Mouse (Mus musculus): ENCODE data around the gene Ehmt2. TPM values are rescaled to one million over a fixed set of nuclear protein-coding genes. Genes with fewer than 3 reads are reported as not detected.

The Ehmt2 gene
- total RNA-seq (2014; fragmentation: Nextera tagmentation) (78.2 and 87.0 TPM in 2 replicates), total RNA-seq (2017) (90.9 and 120 TPM in 2 replicates)

DNA sequence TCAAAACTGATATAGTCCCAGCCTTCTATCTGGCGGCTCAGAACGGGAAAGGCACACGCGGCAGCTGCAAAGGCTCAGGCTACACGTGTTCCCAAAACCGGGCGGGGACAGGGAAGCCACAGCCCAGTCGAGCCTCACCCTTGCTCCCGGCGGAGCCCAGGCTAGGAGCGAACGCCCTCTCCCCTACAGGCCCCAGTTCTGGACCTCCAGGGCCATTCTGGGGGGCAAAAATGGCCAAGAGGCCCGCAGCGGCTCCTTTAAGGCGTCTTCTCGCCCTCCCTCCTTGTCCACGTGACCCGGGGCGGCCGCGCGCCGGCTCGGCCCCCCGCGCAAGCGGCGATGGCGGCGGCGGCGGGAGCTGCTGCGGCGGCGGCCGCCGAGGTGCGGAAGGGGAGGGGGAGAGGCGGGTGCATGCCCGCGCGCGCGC is at the start of gene Ehmt2, which contains the start of gene C2:
TSS of gene Ehmt2 (plus strand) at position 310 of the 427 bp plus-strand sequence.
TSS of gene C2 (minus strand) at position 106 of the 427 bp plus-strand sequence.
- ATAC-seq (replicated peaks; ENCODE audit: poor library complexity, severe bottlenecking) = peak; percentile 16; the same call in 1 of the 2 replicates

DNA sequence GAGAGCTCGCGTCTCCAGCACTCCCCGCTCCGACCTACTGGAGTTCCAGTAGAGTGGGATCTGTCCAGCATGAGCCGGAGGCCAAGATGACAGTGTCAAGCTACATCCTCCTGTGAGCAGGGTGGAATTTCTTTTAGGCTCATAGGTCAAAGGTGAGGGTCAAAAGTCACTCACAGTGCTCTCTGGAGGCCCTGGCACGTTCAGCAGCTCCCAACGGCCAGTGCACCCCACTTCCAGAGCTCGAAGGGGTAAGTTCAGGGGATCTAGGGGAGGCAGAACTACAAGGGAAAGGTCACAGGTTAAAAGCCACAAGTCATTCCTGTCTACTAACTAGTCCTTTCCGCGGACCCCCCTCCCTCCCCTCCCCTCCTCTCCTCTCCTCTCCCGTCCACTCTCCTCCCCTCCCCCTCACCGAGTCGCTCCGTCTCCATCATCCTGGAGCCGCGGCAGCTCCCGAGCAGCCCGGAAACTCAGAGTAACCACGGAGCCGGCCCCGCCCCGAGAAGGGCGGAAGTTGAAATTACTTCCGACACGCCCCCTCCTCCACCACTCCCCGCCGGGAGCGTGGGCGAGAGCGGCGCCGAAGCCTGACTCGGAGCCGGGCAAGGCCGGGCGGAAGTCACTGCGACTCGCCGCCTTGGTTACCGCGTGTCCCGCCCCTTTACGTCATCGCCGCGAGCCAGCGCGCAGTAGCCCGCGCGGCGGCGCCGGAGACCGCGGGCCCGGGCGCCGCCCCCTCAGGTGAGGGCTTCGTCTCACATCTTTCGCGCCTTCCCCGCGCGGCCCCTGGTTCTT is 48.4 kb upstream of the Ehmt2 start, which contains the start of the genes Skiv2l and Nelfe:
TSS of gene Skiv2l (minus strand) at position 489 of the 795 bp plus-strand sequence.
TSS of gene Nelfe (plus strand) at position 670 of the 795 bp plus-strand sequence.
- peak; percentile 98 for ATAC-seq (replicated peaks; ENCODE audit: poor library complexity, severe bottlenecking)

- ATAC-seq (replicated peaks; ENCODE audit: poor library complexity, severe bottlenecking) = no peak
Measured at GRCm38 (mm10) chr17:34850517-34851125, 47.6 kb upstream of the Ehmt2 start.

DNA sequence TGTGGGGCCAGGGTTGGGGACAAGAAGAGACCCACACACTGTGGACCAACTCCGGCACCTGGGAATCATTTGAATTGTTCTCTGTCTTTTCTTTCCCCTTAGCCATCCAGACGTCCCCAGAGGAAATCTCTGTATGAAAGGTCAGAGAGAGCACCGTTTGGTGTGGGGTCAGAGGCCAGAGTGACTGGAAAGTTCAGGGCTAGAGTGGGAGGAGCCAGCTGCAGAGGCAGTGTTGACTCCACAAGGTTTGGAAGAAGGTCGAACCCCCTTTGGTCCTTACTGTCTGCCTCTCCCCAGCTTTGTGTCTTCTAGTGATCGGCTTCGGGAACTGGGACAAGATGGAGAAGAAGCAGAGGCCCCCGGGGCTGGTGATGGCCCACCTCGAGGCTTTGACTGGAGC is 44.8 kb upstream of the Ehmt2 start:
- no peak for ATAC-seq (replicated peaks; ENCODE audit: poor library complexity, severe bottlenecking)

DNA sequence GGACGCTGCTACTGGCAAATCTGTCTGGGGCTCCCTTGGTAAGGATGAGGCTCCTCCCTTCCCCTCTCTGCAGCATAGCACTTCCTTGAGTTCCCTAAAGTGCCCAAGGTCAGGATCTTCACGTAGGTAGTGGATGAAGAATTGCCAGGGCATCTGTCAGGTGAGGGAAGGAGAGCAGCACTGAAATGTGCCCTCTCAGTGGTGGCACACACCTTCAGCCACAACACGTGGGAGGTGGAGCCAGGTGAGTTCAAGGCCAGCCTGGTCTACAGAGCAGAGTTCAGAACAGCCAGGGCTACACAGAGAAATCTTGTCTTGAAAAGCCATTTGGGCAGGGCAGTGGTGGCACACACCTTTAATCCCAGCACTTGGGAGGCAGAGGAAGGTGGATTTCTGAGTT is 43.5 kb upstream of the Ehmt2 start:
- no peak for ATAC-seq (replicated peaks; ENCODE audit: poor library complexity, severe bottlenecking)

DNA sequence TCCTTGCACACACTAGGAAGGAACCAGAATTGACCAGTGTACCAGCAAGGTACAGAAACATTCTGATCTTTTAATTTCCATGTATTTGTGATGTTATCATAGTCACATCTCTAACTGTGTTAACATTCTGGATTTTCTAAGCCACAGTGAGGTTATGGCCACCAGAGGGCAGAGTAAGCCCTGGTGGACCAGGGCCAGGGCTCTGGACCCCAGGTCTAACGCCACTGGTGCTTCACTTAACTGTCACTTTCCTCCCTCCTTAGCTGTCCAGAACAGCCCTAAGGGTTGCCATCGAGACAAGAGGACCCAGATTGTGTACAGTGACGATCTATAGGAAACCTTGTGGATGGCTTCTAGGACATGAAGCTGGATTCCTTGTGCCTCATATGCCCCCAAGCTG is 42.4 kb upstream of the Ehmt2 start:
- ATAC-seq (replicated peaks; ENCODE audit: poor library complexity, severe bottlenecking) = peak; percentile 45

GRCm38 (mm10) chr17:34858670-34859069 is 39.6 kb upstream of the Ehmt2 start:
- ATAC-seq (replicated peaks; ENCODE audit: poor library complexity, severe bottlenecking) = peak; percentile 50

DNA sequence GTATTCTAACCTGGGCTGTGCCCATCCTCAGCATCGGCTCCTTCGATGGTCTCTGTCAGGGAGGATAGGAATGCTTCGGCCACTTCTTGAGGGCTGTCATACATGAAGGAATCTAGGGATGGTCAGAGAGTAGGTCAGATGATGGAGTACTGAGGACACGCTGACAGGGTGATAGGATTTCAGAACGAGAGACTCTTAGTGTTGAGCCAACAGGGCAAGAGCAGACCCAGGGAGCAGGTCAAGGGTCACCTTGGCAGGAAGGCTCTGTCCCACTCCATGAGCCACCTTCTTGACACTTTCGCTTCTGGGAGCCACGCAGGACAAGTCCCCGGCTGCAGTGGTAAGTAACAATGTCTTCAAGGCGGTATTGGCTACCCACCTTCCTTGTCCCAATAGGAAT is 37.8 kb upstream of the Ehmt2 start:
- no peak for ATAC-seq (replicated peaks; ENCODE audit: poor library complexity, severe bottlenecking)

GRCm38 (mm10) chr17:34861704-34862415 is 36.4 kb upstream of the Ehmt2 start:
- ATAC-seq (replicated peaks; ENCODE audit: poor library complexity, severe bottlenecking) = 0 out of 2 replicates have a peak, but pooled peaks have one; percentile 8

- ATAC-seq (replicated peaks; ENCODE audit: poor library complexity, severe bottlenecking) = no peak
Measured at GRCm38 (mm10) chr17:34862416-34863081, 35.7 kb upstream of the Ehmt2 start, which contains the start of gene Cfb. Gene Cfb (minus strand): TSS chr17:34862518.

DNA sequence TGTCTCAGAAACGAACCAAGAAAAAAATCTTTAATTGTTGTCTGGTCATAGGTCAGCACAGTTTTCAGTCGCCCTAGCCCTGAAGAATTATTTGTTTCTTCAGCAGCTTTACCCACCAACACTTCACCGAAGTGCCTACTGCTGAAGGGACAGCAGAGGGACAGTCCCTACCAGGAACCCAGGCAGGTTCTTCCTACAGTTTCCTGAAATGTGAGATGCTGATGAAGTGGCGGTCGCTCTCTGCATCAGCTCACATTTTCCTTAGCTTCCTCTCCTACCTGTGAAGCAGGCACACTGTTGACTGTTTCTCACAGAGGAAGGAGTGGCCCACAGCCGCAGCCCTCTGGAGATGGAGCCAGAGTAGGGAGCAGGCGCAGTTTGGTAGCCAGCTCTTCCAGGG is 32.3 kb upstream of the Ehmt2 start:
- no peak for ATAC-seq (replicated peaks; ENCODE audit: poor library complexity, severe bottlenecking)

- ATAC-seq (replicated peaks; ENCODE audit: poor library complexity, severe bottlenecking) = no peak
Measured at GRCm38 (mm10) chr17:34874321-34874720, 23.9 kb upstream of the Ehmt2 start.

DNA sequence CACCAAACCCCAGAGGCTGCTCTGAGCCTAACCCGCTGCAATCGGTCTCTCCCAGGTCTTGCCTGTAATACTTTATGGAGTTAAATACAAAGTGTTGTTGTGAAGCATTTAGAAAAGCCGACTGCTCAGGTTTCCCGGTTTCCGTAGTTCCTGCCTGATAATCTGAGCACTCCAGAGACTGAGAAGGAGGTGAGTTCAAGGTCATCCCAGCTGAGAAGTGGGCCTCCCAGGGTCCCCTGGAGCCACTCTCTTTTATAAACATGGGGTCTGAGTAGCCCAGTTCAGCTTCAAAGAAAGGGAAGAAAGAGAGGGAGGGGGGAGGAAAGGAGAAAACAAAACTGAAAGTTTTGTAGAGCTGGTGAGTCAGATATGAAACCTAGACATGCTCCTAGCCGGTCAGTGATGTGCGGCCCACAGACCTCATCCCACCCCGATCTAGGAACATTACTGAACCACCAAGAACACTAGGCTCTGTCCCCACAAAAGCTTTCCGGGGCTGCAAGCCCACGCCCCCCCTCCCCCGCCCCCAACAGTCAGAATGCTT is 18.9 kb upstream of the Ehmt2 start, which contains the start of gene Zbtb12:
TSS of gene Zbtb12 (plus strand) at position 148 of the 544 bp plus-strand sequence.
- peak; percentile 52; the same call in 1 of the 2 replicates for ATAC-seq (replicated peaks; ENCODE audit: poor library complexity, severe bottlenecking)

DNA sequence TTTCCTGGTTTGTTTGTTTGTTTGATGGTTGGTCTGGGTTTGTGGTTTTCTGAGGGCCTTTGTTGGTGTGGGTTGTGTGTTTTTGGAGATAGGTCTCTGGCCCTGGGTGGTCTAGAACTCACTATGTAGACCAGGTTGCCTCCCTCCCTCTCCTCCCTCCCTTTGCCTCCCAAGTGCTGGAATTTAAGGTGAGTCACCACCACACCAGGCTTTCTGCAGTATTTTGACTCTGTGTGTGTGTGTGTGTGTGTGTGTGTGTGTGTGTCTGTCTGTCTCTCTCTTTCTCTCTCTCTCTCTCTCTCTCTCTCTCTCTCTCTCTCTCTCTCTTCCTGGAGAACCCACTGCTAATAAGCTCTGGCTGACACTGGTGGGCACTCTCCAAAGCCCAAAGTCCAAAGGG is 17.1 kb upstream of the Ehmt2 start:
- ATAC-seq (replicated peaks; ENCODE audit: poor library complexity, severe bottlenecking) = no peak

DNA sequence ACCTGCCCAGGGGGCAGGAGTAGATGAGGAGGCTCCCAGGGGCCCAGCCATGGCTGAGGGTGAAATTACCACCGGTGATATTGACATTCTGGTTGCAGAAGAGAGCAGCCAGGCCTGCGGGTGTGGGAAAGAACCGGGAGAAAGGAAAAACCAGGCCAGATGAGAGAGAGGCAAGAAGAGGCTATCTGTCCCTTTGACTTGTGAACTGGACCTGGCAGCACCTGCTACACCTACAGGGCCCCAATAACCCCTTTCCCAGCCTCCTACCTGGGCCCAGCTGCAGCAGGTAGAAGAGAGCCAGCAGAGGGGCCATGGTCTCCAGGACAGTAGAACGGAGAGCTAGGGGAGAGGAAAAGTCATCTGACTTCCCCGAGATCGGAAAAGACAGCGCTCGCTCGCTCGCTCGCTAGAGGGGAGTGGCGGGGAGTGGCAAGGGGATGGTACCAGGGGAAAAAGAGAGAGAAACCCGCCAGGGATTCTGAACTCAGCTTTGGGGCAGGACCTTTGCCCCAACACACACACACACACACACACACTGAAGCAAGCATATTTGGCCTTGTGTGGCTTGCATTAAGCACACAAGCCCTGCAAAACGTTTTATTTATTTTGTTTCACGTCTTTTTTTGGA is 16.5 kb upstream of the Ehmt2 start, which contains the start of gene Gm20547:
TSS of gene Gm20547 (minus strand) at position 360 of the 628 bp plus-strand sequence.
- no peak for ATAC-seq (replicated peaks; ENCODE audit: poor library complexity, severe bottlenecking)

DNA sequence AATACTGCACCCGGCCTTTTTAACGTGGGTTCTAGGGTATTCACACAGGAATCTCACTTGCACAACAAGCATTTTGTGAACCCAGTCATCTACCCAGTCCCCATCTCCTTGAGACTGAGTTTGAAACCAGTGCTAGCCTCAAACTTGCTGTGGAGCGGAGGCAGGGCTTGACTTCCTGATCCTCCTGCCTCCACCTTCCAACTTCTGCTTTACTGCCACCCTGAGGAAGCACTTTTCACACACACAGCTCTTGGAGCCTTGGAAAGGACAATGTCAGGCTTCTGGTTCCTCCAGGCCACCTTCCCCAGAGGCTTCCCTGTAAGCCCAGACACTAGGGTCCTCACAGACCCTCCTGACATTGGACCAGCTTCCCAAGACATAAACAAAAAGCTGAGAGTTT is 14.9 kb upstream of the Ehmt2 start:
- ATAC-seq (replicated peaks; ENCODE audit: poor library complexity, severe bottlenecking) = peak; percentile 80

- ATAC-seq (replicated peaks; ENCODE audit: poor library complexity, severe bottlenecking) = no peak
Measured at GRCm38 (mm10) chr17:34884704-34885103, 13.6 kb upstream of the Ehmt2 start.

GRCm38 (mm10) chr17:34885615-34886014 is 12.7 kb upstream of the Ehmt2 start:
- ATAC-seq (replicated peaks; ENCODE audit: poor library complexity, severe bottlenecking) = no peak

DNA sequence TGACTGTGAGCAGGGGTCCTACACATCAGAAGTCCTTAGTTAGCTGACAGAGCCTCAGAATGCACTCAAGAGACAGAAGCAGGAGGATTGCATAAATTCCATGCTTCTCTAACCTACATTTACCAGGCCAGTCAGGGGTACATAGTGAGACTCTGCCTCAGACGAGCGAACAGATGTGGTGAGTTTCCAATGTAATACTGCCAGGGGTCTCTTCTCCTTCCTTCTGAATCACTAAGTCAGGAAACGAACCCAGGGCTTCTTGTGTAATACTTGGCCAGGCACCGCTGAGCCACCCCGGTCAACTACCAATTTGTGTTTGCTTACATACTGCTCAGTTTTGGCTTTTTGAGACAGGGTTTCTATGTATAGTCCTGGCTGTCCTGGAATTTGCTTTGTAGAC is 10.3 kb upstream of the Ehmt2 start:
- ATAC-seq (replicated peaks; ENCODE audit: poor library complexity, severe bottlenecking) = peak; percentile 74
